Mouse (Mus musculus) lung, embryonic 15.5 days (tissue): Measurements from ENCODE around the gene Rnf214. TPM values are rescaled to one million over a fixed set of nuclear protein-coding genes. Genes with fewer than 3 reads are reported as not detected.
A peak's percentile ranks its signal among the peaks of the same experiment; 100 is the strongest.

ENCODE experiments used
- ATAC-seq: fragments of 200-750 bp; cut with Nextera tagmentation; 2 replicates; pipeline ENCODE4 v1.8.0; 2017; ENCODE audit warnings: moderate number of reproducible peaks, borderline replicate concordance; ENCODE audit not compliant: low FRiP score, low TSS enrichment; ENCODE audit errors: extremely low read depth
- H3K27ac ChIP-seq: fragments of 300-500 bp; sonication (generic); 2 replicates; pipeline ENCODE4 v1.5.1; 2015; ENCODE audit warnings: moderate library complexity, mild to moderate bottlenecking, inconsistent platforms
- H3K27me3 ChIP-seq: fragments of 300-500 bp; sonication (generic); 2 replicates; pipeline ENCODE4 v1.6.1; 2015; ENCODE audit warnings: inconsistent platforms
- H3K36me3 ChIP-seq: fragments of 300-500 bp; sonication (generic); 2 replicates; pipeline ENCODE4 v1.6.1; 2015; ENCODE audit warnings: inconsistent platforms
- H3K4me1 ChIP-seq: fragments of 300-500 bp; sonication (generic); 2 replicates; pipeline ENCODE4 v1.6.1; 2015; ENCODE audit warnings: inconsistent platforms
- H3K4me2 ChIP-seq: fragments of 300-500 bp; sonication (generic); 2 replicates; pipeline ENCODE4 v1.6.1; 2015; ENCODE audit warnings: inconsistent platforms, mild to moderate bottlenecking, moderate library complexity
- H3K4me3 ChIP-seq: fragments of 300-500 bp; sonication (generic); 2 replicates; pipeline ENCODE4 v1.5.1; 2015; ENCODE audit warnings: mild to moderate bottlenecking, inconsistent platforms
- H3K9ac ChIP-seq: fragments of 300-500 bp; sonication (generic); 2 replicates; pipeline ENCODE4 v1.6.1; 2015; ENCODE audit warnings: inconsistent platforms
- H3K9me3 ChIP-seq: fragments of 300-500 bp; sonication (generic); 2 replicates; pipeline ENCODE4 v1.6.1; 2016; ENCODE audit warnings: inconsistent platforms
- WGBS: fragments of 180-500 bp; shearing (Covaris S2); methylation state at CpG from one replicate; pipeline ENCODE4 v1.1.7; 2015; 5-methylcytosine and 5-hydroxymethylcytosine counted together
- polyA plus RNA-seq: library from polyadenylated mRNA; unstranded; fragments of >200 nt; fragmentation: Nextera tagmentation; extraction: Ambion mirVana; gene quantifications from 2 replicates; pipeline ENCODE4 v1.2.1, GENCODE M21; 2015

The Rnf214 gene
- polyA plus RNA-seq, 1 experiment from 2014 or later, result 51.1 TPM

DNA sequence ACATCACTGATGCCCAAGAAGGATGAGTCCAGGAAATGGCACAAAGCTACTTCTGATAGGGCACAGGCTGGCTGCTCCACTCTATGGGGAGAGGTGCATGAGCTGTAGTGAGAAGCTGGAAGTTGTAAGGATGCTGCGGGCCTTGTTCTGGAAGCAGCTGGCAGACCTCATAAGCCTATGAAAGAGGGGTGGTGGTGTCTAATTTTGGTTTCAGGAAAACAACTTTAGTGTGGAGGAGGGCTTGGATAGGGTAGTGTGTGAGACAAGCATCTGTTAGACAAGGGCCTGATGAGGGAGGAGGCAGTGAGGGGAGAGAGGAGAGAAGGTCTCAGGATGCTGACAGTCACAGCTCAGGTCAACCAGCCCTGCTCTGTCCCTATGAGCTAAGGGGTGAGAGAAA is 62.9 kb downstream of the Rnf214 start:
- H3K36me3 ChIP-seq, result no peaks in the 10 kb centered on the region
- H3K27ac ChIP-seq, result no peak overlapping the region
- H3K9me3 ChIP-seq, result no peaks in the 10 kb centered on the region
- WGBS, result 95% methylated on average over 1 of the region's 1 CpGs
- H3K27me3 ChIP-seq, result no peaks in the 10 kb centered on the region
- H3K9ac ChIP-seq, result no peak overlapping the region
- H3K4me2 ChIP-seq, result no peak overlapping the region
- no peak for ATAC-seq
- H3K4me1 ChIP-seq, result peaks cover 24% of the 10 kb centered on the region
- no peak overlapping the region for H3K4me3 ChIP-seq

DNA sequence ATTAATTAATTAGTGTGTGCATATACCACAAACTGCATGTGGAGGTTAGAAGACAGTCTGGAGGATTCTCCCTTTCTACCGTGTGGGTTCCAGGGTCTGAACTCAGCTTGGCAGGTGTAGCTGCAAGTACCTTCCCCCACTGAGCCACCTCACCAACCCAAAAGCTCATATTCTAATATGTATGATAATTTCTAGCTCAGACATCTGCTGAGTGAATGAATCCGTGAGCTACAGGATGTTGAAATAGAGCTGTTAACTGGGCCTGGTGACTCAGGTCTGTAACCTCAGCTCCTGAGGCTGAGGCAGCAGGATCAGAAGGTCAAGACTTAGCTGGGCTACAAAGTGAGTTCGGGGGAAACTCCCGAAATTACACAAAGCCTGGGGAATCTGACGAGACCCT is 63.7 kb downstream of the Rnf214 start:
- Histone ChIP-seq H3K36me3 (no peaks in the 10 kb centered on the region), H3K9ac (no peak overlapping the region), H3K4me3 (no peak overlapping the region), H3K27ac (no peak overlapping the region), H3K4me1 (peaks cover 24% of the 10 kb centered on the region), H3K4me2 (no peak overlapping the region), H3K9me3 (no peaks in the 10 kb centered on the region), H3K27me3 (no peaks in the 10 kb centered on the region)
- WGBS, result 71% methylated on average over 5 of the region's 5 CpGs
- no peak for ATAC-seq

DNA sequence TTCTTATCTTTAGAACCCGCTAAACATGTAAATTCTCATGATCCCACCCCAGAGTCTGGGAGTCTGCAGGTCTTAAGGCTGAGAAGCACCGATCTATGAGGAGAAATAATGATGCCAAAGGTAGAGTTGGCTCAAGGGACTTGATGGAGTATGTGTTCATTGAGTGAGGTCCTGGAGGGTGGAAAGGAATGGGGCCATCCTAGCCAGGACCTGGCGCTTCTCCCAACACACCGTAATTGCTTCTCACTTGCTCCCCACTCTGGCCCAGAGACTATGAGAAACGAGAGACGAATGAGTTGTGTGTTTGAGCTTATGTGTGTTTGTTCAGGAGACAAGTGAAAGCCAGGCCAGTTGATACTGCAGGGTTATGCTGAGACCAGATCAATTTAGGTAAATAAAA is 65.3 kb downstream of the Rnf214 start:
- no peaks in the 10 kb centered on the region for H3K9me3 ChIP-seq
- 56% methylated on average over 6 of the region's 6 CpGs for WGBS
- H3K4me3 ChIP-seq, result no peak overlapping the region
- H3K4me1 ChIP-seq, result peaks cover 24% of the 10 kb centered on the region
- ATAC-seq, result no peak
- H3K27me3 ChIP-seq, result no peaks in the 10 kb centered on the region
- H3K4me2 ChIP-seq, result no peak overlapping the region
- H3K9ac ChIP-seq, result no peak overlapping the region
- H3K36me3 ChIP-seq, result no peaks in the 10 kb centered on the region
- no peak overlapping the region for H3K27ac ChIP-seq

DNA sequence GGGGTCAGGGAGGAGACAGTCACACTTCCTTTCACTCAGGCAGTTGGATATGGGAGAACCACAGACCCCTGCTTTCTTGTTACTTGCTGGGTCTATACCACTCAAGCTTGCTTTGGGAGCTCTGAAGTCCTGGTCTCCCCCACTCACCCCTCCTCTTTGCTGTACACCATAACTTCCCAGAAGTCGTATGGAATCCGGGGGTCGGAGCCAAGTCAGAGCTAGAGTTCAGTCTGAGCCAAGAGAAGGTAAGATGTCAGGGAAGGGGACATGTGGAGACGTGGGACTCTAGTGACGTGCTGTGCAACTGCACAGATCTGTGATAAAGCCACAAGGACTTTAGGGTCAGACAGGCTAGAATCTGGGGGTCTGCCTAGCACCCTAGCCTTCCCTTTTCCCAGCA is 66.4 kb downstream of the Rnf214 start:
- Histone ChIP-seq H3K27me3 (no peaks in the 10 kb centered on the region), H3K9ac (0 out of 2 replicates have a peak overlapping the region, but pooled peaks have one; percentile 74), H3K4me2 (peak overlapping the region; percentile 94), H3K4me3 (peak overlapping the region; percentile 86; the same call in 1 of the 2 replicates), H3K36me3 (no peaks in the 10 kb centered on the region), H3K4me1 (peaks cover 24% of the 10 kb centered on the region), H3K27ac (no peak overlapping the region), H3K9me3 (no peaks in the 10 kb centered on the region)
- no peak for ATAC-seq
- 42% methylated on average over 5 of the region's 5 CpGs for WGBS

DNA sequence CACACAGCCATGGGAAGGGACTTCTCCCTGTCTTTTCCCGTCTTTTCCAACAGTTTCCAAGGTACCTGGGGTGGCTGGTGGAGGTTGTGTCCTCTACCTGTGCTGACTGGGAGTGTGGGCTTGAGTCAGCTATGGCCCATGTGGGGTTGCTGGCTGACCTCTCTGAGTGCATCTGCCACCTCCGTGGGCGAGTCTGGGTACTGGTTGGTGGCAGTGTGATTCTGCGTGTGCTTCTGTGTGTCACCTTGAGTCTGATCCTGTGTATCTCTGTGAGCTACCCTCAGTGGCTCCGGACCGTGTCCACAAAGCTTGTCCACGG is 66.8 kb downstream of the Rnf214 start:
- no peak for ATAC-seq

DNA sequence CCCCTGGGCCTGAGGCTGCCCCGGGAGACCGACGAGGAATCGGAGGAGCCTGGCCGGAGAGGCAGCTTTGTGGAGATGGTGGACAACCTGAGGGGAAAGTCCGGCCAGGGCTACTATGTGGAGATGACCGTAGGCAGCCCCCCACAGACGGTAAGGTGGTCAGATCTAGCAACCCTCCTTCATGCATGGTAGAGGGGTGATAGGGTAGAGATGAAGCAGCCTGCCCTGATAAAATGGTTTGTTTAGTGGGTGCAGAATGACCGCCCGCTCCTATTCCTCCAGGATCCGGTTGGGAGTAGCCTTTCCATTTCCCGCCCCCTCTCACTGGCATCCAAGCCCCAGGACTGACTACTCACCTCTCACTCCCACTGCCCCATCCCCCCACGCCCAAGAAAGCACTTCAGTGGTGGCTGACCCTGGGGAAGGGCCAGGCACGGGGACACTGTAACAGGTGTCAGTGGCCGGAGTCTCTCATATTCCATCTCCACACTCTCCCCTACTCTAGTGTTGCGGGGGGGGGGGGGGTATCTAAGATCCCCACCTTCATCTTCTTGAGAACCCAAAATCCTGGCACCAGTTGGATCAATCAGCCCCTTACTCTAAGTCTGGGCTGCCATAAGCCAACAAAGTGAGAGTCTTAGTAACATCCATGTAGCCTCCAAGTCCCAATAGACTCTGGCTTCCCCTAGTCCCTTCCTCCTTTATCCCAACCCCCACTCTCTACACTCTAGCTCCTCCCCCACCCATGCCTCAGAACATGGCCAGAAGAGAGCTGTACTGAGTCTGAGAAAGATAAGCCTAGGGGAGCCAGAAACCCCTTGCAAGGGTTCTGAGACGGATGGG is 67.4 kb downstream of the Rnf214 start:
- Histone ChIP-seq H3K4me1 (peaks cover 24% of the 10 kb centered on the region), H3K4me3 (peak overlapping the region; percentile 86), H3K9ac (peak overlapping the region; percentile 74), H3K4me2 (peak overlapping the region; percentile 94), H3K9me3 (no peaks in the 10 kb centered on the region), H3K36me3 (no peaks in the 10 kb centered on the region), H3K27ac (peak overlapping the region; percentile 53; the same call in 1 of the 2 replicates), H3K27me3 (no peaks in the 10 kb centered on the region)
- 11% methylated on average over 17 of the region's 17 CpGs for WGBS
- 0 out of 2 replicates have a peak, but pooled peaks have one; percentile 43 for ATAC-seq

More for the DNA sequence above, 66.8 kb downstream of the Rnf214 start:
- Histone ChIP-seq H3K9ac (peak overlapping the region; percentile 74), H3K27ac (no peak overlapping the region), H3K4me2 (peak overlapping the region; percentile 94), H3K36me3 (no peaks in the 10 kb centered on the region), H3K27me3 (no peaks in the 10 kb centered on the region), H3K4me3 (peak overlapping the region; percentile 86), H3K4me1 (peaks cover 24% of the 10 kb centered on the region), H3K9me3 (no peaks in the 10 kb centered on the region)
- 63% methylated on average over 7 of the region's 7 CpGs for WGBS

DNA sequence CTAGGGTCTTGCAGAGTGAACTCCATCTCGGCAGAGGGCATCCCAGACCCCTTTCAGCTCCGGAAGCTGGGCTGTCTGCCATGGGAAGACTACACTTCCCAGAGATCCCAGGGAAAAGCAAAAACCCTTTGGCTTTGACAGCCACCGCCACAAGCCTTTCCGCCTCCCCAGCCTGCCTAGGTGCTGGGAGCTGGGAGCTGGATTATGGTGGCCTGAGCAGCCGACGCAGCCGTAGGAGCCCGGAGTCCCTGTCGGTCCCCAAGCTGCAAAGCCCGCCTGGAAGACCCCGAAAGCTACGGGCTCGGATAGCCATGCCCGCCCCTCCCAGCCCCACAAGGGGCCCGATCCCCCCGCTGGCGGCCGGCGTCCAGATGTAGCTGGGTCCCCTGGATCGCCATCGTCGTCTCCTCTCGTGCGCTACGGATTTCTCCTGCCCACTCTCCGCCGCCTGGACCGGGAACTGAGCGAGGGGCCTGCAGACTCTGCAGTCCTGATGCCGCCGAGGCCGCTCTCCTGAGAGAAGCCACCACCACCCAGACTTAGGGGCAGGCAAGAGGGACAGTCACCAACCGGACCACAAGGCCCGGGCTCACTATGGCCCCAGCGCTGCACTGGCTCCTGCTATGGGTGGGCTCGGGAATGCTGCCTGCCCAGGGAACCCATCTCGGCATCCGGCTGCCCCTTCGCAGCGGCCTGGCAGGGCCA is 68.1 kb downstream of the Rnf214 start, which contains the start of gene Bace1:
Bace1 (plus strand) TSS at position 147 of the 705 bp plus-strand sequence.
- Histone ChIP-seq H3K27ac (peak within 1 kb of the TSS; percentile 53), H3K4me2 (peak within 1 kb of the TSS; percentile 94), H3K4me1 (peaks cover 24% of the 10 kb centered on the region), H3K9me3 (no peaks in the 10 kb centered on the region), H3K4me3 (peak within 1 kb of the TSS; percentile 86), H3K9ac (peak within 1 kb of the TSS; percentile 74), H3K36me3 (no peaks in the 10 kb centered on the region), H3K27me3 (no peaks in the 10 kb centered on the region)
- peak; percentile 76 for ATAC-seq
- under 1% methylated on average over 38 of the region's 40 CpGs for WGBS

DNA sequence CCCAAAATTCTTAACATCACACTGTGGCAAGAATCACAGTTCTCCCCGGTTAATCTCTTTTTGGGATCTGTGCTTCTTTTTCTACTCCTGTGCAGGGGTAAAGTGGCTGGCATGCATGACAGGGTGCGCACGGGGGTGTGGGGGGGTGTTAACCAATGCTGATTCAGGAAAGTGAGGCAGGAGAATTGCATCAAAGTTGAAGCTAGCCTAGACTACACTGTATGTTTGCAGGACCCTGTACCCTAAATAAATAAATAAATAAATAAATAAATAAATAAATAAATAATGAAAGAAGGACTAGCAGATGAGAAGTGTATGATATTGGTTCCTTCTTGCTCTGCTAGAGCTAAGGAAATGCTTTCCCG is 68.7 kb downstream of the Rnf214 start:
- ATAC-seq, result no peak; the same call in 1 of the 2 replicates
- WGBS, result 24% methylated on average over 4 of the region's 4 CpGs
- H3K27ac ChIP-seq, result no peak overlapping the region
- H3K9me3 ChIP-seq, result no peaks in the 10 kb centered on the region
- H3K4me2 ChIP-seq, result peak overlapping the region; percentile 94
- H3K36me3 ChIP-seq, result no peaks in the 10 kb centered on the region
- peak overlapping the region; percentile 86 for H3K4me3 ChIP-seq
- peaks cover 24% of the 10 kb centered on the region for H3K4me1 ChIP-seq
- no peaks in the 10 kb centered on the region for H3K27me3 ChIP-seq
- no peak overlapping the region for H3K9ac ChIP-seq

DNA sequence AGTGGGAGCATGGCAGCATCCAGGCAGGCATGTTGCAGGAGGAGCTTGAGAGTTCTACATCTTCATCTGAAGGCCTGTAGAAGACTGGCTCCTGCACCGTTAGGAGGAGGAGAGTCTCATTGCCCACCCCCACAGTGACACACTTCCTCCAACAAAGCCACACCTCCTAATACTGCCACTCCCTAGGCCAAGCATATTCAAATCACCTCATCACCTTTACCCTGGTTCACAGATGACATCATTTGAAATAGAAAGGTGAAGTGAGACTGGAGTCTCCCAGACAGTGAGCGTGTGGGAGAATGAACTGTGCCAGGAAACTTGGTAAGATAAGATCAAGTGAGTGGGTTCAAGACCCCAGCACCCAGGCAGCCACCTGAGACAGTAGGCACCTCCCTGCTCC is 73.2 kb downstream of the Rnf214 start:
- Histone ChIP-seq H3K4me1 (no peaks in the 10 kb centered on the region), H3K9ac (no peak overlapping the region), H3K4me2 (no peak overlapping the region), H3K9me3 (no peaks in the 10 kb centered on the region), H3K4me3 (no peak overlapping the region), H3K27ac (no peak overlapping the region), H3K36me3 (no peaks in the 10 kb centered on the region), H3K27me3 (no peaks in the 10 kb centered on the region)
- ATAC-seq, result no peak
- WGBS, result 72% methylated on average over 2 of the region's 2 CpGs

DNA sequence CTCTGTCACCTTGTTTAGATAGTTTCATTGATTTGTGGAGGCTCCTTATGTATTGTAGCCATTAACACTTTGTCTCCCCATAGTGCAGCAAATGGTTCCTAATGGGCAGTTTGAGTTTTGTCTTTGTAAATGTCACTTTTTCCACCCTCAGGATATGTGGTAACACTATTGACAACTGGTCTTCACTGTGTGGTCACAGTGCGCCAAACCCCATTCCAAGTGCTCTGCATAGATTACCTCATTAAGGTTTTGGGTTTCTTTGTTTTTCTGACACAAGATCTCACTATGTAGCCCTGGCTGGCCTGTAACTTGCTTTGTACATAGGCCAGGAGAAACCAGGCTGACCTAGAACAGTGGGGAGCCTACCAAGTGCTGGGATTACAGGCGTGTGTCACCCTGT is 73.8 kb downstream of the Rnf214 start:
- Histone ChIP-seq H3K36me3 (no peaks in the 10 kb centered on the region), H3K4me3 (no peak overlapping the region), H3K27ac (no peak overlapping the region), H3K9ac (no peak overlapping the region), H3K4me1 (no peaks in the 10 kb centered on the region), H3K9me3 (no peaks in the 10 kb centered on the region), H3K4me2 (no peak overlapping the region), H3K27me3 (no peaks in the 10 kb centered on the region)
- 85% methylated on average over 2 of the region's 2 CpGs for WGBS
- ATAC-seq, result no peak

DNA sequence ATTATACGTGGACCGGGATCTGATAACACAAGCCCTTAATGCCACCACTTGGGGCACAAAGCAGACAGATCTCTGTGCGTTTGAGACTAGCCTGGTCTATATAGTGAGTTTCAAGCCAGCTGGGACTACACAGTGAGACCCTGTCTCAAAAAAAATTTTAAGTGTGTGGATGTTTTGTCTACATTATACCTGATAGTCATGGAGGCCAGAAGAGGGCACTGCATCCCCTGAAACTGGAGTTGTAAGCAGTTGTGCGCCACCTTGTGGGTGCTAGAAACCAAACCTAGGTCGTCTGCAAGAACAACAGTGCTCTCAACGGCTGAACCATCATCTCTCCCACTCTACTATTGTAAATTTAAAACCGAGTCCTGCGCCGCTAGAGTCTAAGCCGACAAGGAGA is 77.6 kb downstream of the Rnf214 start:
- H3K9ac ChIP-seq, result no peak overlapping the region
- peak overlapping the region; percentile 82 for H3K4me3 ChIP-seq
- no peaks in the 10 kb centered on the region for H3K27me3 ChIP-seq
- no peaks in the 10 kb centered on the region for H3K9me3 ChIP-seq
- H3K36me3 ChIP-seq, result no peaks in the 10 kb centered on the region
- peak overlapping the region; percentile 85 for H3K4me2 ChIP-seq
- 30% methylated on average over 10 of the region's 10 CpGs for WGBS
- no peak overlapping the region for H3K27ac ChIP-seq
- peak; percentile 59; the same call in 1 of the 2 replicates for ATAC-seq
- H3K4me1 ChIP-seq, result peaks cover 6% of the 10 kb centered on the region; the same call in 1 of the 2 replicates
